Mouse (Mus musculus): ENCODE results near the gene Prdm11. TPM values are rescaled to one million over a fixed set of nuclear protein-coding genes. Genes with fewer than 3 reads are reported as not detected.

The Prdm11 gene
- total RNA-seq, 1 experiment from 2014 or later = 40.8 TPM

DNA sequence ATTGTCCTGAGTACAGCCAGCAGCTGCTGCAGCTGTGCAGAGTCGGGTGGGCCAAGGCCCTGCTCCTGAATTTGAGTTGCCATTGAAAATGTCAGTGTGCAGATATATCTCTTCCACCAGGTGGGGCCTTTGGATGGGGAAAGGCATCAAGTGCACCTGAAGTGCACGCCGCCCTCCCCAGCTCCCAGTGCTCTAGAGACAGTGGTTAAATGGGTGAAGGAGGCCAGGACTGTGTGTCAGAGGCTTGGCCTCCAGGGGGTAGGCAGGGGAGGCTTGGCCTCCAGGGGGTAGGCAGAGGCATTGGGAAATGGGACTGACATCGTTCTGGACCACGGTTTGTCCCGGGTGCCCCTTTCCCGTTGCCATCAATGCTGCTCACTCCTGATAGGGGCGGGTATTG lies 79.7 kb downstream of the Prdm11 start:
- DNase-seq = no peak

GRCm38 (mm10) chr2:92964345-92964744 lies 81.6 kb downstream of the Prdm11 start:
- no peak for DNase-seq

DNA sequence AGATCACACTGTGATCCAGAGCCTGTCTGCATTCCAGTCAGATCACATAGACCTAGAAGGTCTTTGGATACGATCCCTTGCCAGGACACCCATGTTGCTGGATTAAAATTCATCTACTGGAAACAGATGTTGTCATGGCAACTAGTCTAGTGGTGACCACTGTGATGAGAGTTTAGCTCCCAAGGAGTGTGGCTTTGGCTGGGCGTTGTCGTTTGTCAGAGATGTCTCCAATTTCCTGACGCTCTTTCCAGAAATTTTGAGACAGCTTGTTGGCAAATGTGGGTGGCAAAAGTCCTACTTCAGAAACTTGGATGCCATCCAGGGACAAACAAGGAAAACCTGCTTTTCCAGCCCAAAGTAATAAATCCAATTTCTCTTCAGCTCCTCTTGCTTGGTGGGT lies 87.3 kb downstream of the Prdm11 start:
- DNase-seq = no peak

- peak; percentile 24 for DNase-seq
These were observed 89.0 kb downstream of the Prdm11 start for GRCm38 (mm10) chr2:92956943-92957342.

GRCm38 (mm10) chr2:92954404-92955114 lies 91.4 kb downstream of the Prdm11 start:
- DNase-seq = peak; percentile 86

DNA sequence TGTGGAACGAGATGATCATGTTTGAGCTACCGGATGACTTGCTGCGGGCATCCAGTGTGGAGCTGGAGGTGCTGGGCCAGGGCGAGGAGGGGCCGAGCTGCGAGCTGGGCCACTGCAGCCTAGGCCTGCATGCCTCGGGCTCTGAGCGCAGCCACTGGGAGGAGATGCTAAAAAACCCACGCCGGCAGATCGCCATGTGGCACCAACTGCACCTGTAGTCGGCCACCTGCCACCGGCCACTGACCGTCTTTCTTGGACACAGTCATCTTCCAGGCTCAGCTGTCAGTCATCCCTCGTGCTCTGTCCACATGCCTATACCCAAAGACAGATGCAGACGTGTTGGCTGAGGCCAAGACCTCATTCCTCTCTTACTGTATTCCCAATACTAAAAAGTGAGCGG lies 92.5 kb downstream of the Prdm11 start:
- no peak for DNase-seq

GRCm38 (mm10) chr2:92949518-92949917 lies 96.4 kb downstream of the Prdm11 start:
- DNase-seq = no peak

DNA sequence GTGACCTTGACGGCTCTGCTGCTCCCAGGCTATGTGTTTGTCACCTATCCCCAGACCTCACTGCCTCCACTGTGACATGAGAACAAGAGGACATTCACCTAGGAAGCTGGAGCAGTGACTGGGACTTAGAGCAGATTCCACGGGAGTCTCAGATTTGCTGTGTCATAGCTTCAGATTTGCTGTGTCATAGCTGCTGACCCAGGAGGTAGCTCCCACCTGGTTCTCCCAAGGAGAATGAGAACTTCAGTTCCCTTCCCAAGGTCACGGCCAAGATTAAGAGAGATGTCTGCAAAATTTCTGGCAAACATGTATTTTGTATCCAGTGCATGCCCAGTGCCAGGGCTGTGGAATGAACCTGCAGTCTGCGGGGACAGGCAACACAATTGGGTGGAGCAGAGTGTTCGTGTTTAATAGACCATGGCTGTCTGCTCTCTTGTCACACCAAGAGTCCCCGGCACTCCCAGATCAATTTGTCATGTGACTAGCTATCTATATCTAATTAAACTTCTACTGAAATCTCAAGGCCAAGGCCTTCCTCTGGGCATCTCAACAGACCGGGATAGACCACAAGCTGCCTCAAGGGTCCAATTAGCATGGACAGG lies 97.2 kb downstream of the Prdm11 start:
- DNase-seq = no peak

- peak; percentile 62 for DNase-seq
These were observed 97.8 kb downstream of the Prdm11 start for GRCm38 (mm10) chr2:92947981-92948698.

DNA sequence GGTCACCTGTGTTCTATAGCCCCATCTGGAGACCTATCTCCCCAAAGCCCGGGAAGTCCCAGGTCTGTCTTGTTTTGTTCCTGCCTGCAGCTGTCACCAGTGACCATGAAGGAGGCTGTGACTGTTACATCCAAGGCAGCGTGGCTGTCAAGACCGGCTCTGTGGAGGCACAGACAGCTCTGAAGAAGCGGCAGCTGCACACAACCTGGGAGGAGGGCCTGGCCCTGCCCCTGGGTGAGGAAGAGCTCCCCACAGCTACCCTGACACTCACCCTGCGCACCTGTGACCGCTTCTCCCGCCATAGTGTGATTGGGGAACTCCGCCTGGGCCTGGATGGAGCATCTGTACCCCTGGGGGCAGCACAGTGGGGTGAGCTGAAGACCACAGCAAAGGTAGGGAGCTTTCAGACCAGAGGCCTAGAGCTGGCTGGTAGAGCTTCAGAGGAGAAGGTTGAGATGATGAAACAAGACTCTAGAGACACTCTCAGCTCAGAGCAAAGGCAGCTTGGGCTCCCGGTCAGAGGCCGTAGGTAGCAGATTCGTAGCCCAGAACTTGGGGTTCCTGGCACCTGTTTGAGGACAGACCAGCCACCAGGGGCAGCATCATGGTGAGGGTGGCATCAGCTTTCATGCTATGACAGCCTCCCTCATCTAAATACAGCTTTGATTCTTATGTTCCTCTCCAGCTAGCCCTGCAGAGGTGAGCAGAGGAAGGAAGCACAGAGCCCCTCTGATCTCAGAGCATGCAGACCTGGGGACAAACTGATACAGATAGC lies 100.0 kb downstream of the Prdm11 start:
- no peak for DNase-seq

- peak; percentile 28 for DNase-seq
These were observed 100.7 kb downstream of the Prdm11 start for GRCm38 (mm10) chr2:92945125-92945746.

GRCm38 (mm10) chr2:92944356-92944755 lies 101.6 kb downstream of the Prdm11 start:
- no peak for DNase-seq

DNA sequence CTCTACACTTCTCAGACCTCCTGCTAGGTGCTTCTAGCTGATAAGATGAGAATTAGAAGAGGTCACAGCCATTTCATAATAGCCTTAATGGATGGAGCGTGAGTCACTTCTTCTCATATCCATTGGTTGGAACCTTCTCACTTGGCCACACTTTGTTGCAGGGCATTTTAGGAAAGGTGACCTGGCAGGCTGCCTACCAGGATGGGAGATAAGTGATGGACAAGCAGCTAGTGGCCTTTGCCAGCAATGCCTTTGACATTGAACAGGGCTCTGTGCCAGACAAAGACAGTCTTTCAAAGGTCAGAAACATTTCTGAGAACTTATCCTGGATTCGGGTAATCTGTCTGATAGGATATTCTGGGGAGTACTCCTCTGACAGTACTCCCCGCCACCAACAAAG lies 102.6 kb downstream of the Prdm11 start:
- peak; percentile 61 for DNase-seq

DNA sequence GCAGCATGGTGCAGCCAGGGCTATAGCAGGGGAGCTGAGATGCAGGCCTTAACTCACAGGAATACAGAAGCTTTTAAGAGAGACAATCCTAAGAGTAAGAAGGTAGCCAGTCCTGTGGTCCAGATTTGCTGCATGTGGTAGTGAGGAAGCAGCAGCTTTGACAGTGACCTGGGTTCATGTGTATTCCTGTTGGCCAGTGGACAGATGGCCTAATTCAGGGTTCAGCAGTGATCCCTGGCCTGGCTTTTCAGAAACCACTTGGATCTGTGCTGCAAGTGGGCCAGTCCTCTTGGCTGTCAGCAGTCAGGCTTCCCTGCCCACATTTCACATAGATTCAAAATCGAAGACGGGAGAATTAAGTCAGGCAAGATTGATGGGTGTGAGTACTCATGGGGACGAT lies 104.5 kb downstream of the Prdm11 start:
- no peak for DNase-seq

DNA sequence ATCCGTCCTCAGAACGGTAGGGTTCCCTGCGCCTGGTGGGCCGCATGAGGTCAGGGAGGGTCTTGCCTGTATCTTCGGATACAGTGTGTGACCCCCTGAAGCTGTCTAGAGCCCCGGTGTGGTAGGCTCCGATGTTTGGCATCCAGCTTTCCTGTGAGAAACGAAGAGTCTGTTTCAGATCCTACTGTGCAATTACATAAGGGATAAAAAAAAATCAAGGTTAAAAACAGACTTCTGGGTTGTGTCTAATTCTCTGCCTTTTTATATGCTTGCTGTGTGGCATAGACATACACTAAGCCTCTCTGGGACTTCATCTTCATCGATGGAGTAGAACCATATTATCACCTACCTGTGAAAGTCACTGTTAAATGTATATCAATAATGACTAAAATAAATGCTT lies 105.0 kb downstream of the Prdm11 start:
- no peak for DNase-seq

GRCm38 (mm10) chr2:92938827-92939226 lies 107.1 kb downstream of the Prdm11 start:
- peak; percentile 8 for DNase-seq

DNA sequence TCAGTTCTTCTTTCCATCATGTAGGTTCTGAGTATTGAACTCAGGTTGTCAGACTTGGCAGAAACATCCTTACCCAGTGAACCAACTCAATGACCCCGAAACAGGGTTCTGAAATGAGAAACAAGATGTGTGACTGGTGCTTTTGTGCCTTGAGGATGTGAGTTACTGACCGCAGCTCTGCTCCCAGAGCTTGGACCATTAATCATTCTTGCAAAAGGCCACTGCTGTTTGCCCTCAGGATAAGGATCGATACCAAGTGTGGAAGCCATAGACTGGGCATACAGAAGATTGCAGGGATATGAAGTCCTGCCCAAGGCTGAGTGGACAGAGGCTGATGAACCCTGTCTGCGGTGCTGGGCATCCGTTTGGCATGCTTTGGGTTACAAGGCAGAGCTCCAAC lies 107.9 kb downstream of the Prdm11 start:
- no peak for DNase-seq

DNA sequence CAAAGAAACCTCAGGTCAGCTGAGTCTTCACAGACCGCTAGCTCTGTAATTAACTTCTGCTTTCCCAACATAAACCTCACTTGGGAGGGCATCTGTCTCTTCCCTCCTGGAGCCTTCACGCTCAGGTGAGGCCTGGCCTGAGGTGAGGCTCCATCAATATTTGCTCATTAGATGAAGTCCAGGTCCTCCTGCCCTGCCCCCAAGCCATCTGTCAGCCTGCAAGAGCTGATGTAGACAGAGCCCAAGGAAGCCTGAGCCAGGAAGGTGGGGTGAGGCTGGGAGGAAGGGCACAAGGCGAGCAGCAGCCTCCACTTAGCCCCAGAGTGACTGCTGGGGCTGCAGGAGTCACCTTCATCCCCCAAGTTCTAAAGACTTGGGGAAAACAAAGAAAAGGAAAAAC lies 110.5 kb downstream of the Prdm11 start:
- no peak for DNase-seq

GRCm38 (mm10) chr2:92934312-92934982 lies 111.5 kb downstream of the Prdm11 start:
- no peak for DNase-seq

- no peak for DNase-seq
These were observed 112.6 kb downstream of the Prdm11 start for GRCm38 (mm10) chr2:92933379-92933778.

GRCm38 (mm10) chr2:92931061-92931460 lies 114.9 kb downstream of the Prdm11 start:
- DNase-seq = no peak

DNA sequence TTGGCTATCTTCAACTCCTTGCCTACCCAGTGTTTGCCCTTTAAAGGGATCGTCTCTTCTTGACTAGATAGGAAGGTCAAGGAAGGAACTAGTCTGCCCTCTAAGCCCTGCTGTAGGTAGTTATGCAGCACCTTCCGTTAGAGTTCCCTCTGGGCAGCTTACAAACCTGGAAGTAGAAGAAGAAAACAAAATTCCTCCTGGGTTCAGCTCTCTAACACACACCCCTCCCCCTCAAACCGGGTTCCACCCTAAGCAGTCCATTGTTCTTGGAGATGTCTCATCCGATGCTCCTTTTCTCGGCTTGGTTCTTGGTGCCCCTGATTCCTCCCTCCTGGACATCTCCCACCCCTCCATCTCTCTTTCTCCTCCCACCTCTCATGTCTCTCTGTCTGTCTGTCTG lies 116.3 kb downstream of the Prdm11 start:
- no peak for DNase-seq
